Mouse (Mus musculus): ENCODE data around the gene Fam149a. TPM values are rescaled to one million over a fixed set of nuclear protein-coding genes. Genes with fewer than 3 reads are reported as not detected.

The Fam149a gene
- polyA plus RNA-seq, 1 experiment from 2014 or later, result 7.4 TPM

Other genes starting within 250 kb of the Fam149a start
- gene F11, start 120.3 kb downstream of the Fam149a start, polyA plus RNA-seq (2016; fragmentation: Nextera tagmentation; extraction: Ambion mirVana), result not detected in 2 replicates
- gene Klkb1, start 87.4 kb downstream of the Fam149a start, polyA plus RNA-seq (2016; fragmentation: Nextera tagmentation; extraction: Ambion mirVana), result 0.04 TPM in 1 of 2 replicates, not detected in the other
- gene Gm45753, start 73.8 kb downstream of the Fam149a start, polyA plus RNA-seq (2016; fragmentation: Nextera tagmentation; extraction: Ambion mirVana), result not detected in 2 replicates
- 1.00 and 1.2 TPM in 2 replicates for gene Cyp4v3, start 49.1 kb downstream of the Fam149a start, polyA plus RNA-seq (2016; fragmentation: Nextera tagmentation; extraction: Ambion mirVana)
- gene Tlr3, start 28.8 kb upstream of the Fam149a start, polyA plus RNA-seq (2016; fragmentation: Nextera tagmentation; extraction: Ambion mirVana), result 1.1 and 1.6 TPM in 2 replicates
- gene Sorbs2, start 125.5 kb upstream of the Fam149a start, polyA plus RNA-seq (2016; fragmentation: Nextera tagmentation; extraction: Ambion mirVana), result 113 and 115 TPM in 2 replicates

Data from forebrain, embryonic 12.5 days (tissue).